Comparison of ENCODE assay signal across 22 mouse cellular contexts in genomic region chr8:13206290-13206689, GRCm38 (mm10). TPM values are rescaled to one million over a fixed set of nuclear protein-coding genes. Genes with fewer than 3 reads are reported as not detected.
DNase-seq lines count a peak whose midpoint lies in the region; ATAC-seq and TF ChIP-seq lines count a peak whose summit lies in the region.
"Had no signal": no experiment of that assay in that cellular context is flagged by ENCODE, and none has a peak within 500 bp of the region (broad histone marks: within the 10 kb centered on the region; RNA-seq: fewer than 3 reads in every experiment).

No protein-coding gene starts in this region.

- 26% methylated on average over 5 of the region's 5 CpGs for WGBS in intestine, embryonic 14.5 days
- WGBS in liver, embryonic 16.5 days (ENCODE audit: insufficient replicate concordance) = 40% methylated on average over 5 of the region's 5 CpGs

- ATAC-seq in intestine, embryonic 14.5 days (replicated peaks; ENCODE audit: low FRiP score, low TSS enrichment, low read depth) = peak; percentile 61
- ATAC-seq in liver, embryonic 16.5 days (ENCODE audit: low read depth) = no peak
- ATAC-seq: forebrain, embryonic 15.5 days had no signal

- peaks cover 90% of the 10 kb centered on the region for H3K4me1 ChIP-seq in E14TG2a.4 (replicated peaks; ENCODE audit: low read depth, low read length)
- H3K4me1 ChIP-seq in intestine, embryonic 14.5 days (replicated peaks; ENCODE audit: control insufficient read depth, insufficient read depth, low read length) = no peaks in the 10 kb centered on the region
- H3K4me1 ChIP-seq in liver, embryonic 16.5 days (ENCODE audit: control insufficient read depth, low read depth, low read length) = peaks cover 70% of the 10 kb centered on the region
- H3K4me1 ChIP-seq: forebrain, embryonic 15.5 days; limb, embryonic 15.5 days had no signal

- no peak overlapping the region for H3K9ac ChIP-seq in intestine, embryonic 14.5 days (ENCODE audit: low read length)
- no peak overlapping the region for H3K9ac ChIP-seq in liver, embryonic 16.5 days (ENCODE audit: low read depth, low read length)
- H3K9ac ChIP-seq: forebrain, embryonic 15.5 days; heart, embryonic 15.5 days; limb, embryonic 15.5 days; midbrain, embryonic 12.5 days had no signal

- no peak for DNase-seq in gastrocnemius, adult 2 months
- DNase-seq in gastrocnemius, postnatal 4 days (ENCODE audit: low spot score in 2 of 2) = no peak
- no peak for DNase-seq in intestine, embryonic 14.5 days (ENCODE audit: low spot score)
- no peak for DNase-seq in left cerebral cortex, adult 2 months (ENCODE audit: extremely low spot score in 1 of 2, low spot score in 2 of 2)
- DNase-seq in embryo, embryonic 10.5 days (ENCODE audit: low spot score) = no peak
- no peak for DNase-seq in lung, postnatal 4 days
- DNase-seq: cerebellum, postnatal 25 days; kidney, postnatal 4 days; lung, postnatal 10 days; right cerebral cortex, postnatal 4 days; thymus, adult 2 months had no signal

- intact Hi-C loops in gastrocnemius, adult 2 months (cut with DNase I) = no loop called here
- intact Hi-C loops in left cerebral cortex, adult 2 months (cut with DNase I) = no loop called here

- no peak overlapping the region for H3K4me3 ChIP-seq in gastrocnemius, adult 2 months
- H3K4me3 ChIP-seq in E14TG2a.4 (replicated peaks; ENCODE audit: low read length) = peak overlapping the region; percentile 21
- H3K4me3 ChIP-seq in intestine, embryonic 14.5 days (ENCODE audit: low read depth, low read length) = no peak overlapping the region
- no peak overlapping the region for H3K4me3 ChIP-seq in liver, embryonic 16.5 days (ENCODE audit: low read depth, low read length)
- H3K4me3 ChIP-seq in left cerebral cortex, adult 2 months = no peak overlapping the region
- H3K4me3 ChIP-seq: embryonic facial prominence, embryonic 10.5 days; forebrain, embryonic 15.5 days; heart, embryonic 15.5 days; hindbrain, embryonic 10.5 days; limb, embryonic 15.5 days; midbrain, embryonic 12.5 days had no signal

- H3K27ac ChIP-seq in gastrocnemius, adult 2 months = peak overlapping the region; percentile 53; the same call in 1 of the 2 replicates
- H3K27ac ChIP-seq in intestine, embryonic 14.5 days (ENCODE audit: low read depth) = no peak overlapping the region
- peak overlapping the region; percentile 73 for H3K27ac ChIP-seq in liver, embryonic 16.5 days (ENCODE audit: low read length)
- no peak overlapping the region for H3K27ac ChIP-seq in left cerebral cortex, adult 2 months
- H3K27ac ChIP-seq: embryonic facial prominence, embryonic 10.5 days; forebrain, embryonic 15.5 days; heart, embryonic 15.5 days; hindbrain, embryonic 10.5 days; limb, embryonic 15.5 days; midbrain, embryonic 12.5 days had no signal

- no peak overlapping the region for H3K4me2 ChIP-seq in intestine, embryonic 14.5 days (ENCODE audit: low read length)
- H3K4me2 ChIP-seq in liver, embryonic 16.5 days (ENCODE audit: low read depth, low read length) = peak overlapping the region; percentile 16; the same call in 1 of the 2 replicates
- H3K4me2 ChIP-seq: forebrain, embryonic 15.5 days; heart, embryonic 15.5 days; limb, embryonic 15.5 days; midbrain, embryonic 12.5 days had no signal

- TF ChIP-seq CTCF in gastrocnemius, adult 2 months (IDR thresholded peaks at IDR 0.05) = no peak
- TF ChIP-seq CTCF in E14TG2a.4 (conservative IDR thresholded peaks at IDR 0.05; ENCODE audit: low read length) = no peak
- TF ChIP-seq CTCF in left cerebral cortex, adult 2 months (IDR thresholded peaks at IDR 0.05) = no peak

- H3K36me3 ChIP-seq in E14TG2a.4 (ENCODE audit: insufficient read depth, low read length) = peaks cover 7% of the 10 kb centered on the region
- no peaks in the 10 kb centered on the region for H3K36me3 ChIP-seq in intestine, embryonic 14.5 days (ENCODE audit: control insufficient read depth, insufficient read depth, low read length)
- no peaks in the 10 kb centered on the region for H3K36me3 ChIP-seq in liver, embryonic 16.5 days (ENCODE audit: control insufficient read depth, insufficient read depth)
- H3K36me3 ChIP-seq: embryonic facial prominence, embryonic 10.5 days; forebrain, embryonic 15.5 days; heart, embryonic 15.5 days; hindbrain, embryonic 10.5 days; limb, embryonic 15.5 days; midbrain, embryonic 12.5 days had no signal

- no peaks in the 10 kb centered on the region for H3K27me3 ChIP-seq in E14TG2a.4 (ENCODE audit: insufficient read depth, low read length)
- peaks cover 13% of the 10 kb centered on the region for H3K27me3 ChIP-seq in intestine, embryonic 14.5 days (replicated peaks; ENCODE audit: control insufficient read depth, insufficient read depth, low read length)
- H3K27me3 ChIP-seq in liver, embryonic 16.5 days (ENCODE audit: control insufficient read depth, insufficient read depth, low read depth, low read length) = no peaks in the 10 kb centered on the region

- H3K9me3 ChIP-seq in E14TG2a.4 (ENCODE audit: low read length) = peaks cover 3% of the 10 kb centered on the region; the same call in 1 of the 2 replicates
- no peaks in the 10 kb centered on the region for H3K9me3 ChIP-seq in intestine, embryonic 14.5 days (ENCODE audit: control insufficient read depth, low read length)
- no peaks in the 10 kb centered on the region for H3K9me3 ChIP-seq in liver, embryonic 16.5 days (replicated peaks; ENCODE audit: control insufficient read depth, low read length)
- H3K9me3 ChIP-seq: embryonic facial prominence, embryonic 10.5 days; forebrain, embryonic 15.5 days; heart, embryonic 15.5 days; hindbrain, embryonic 10.5 days; limb, embryonic 15.5 days; midbrain, embryonic 12.5 days had no signal

RNA-seq across cellular contexts. Expression of gene Grtp1, which starts 5.9 kb away (rescaled TPM):
- 10 to 100 TPM in 1 of 2 experiments, 1 to 10 TPM in 1; 9.7 to 20.6 TPM for total RNA-seq in gastrocnemius, adult 2 months (2021)
- 10 to 100 TPM in 1 of 2 experiments, 1 to 10 TPM in 1; 8.2 to 10.6 TPM for total RNA-seq in gastrocnemius, postnatal 4 days (2021)
- polyA plus RNA-seq in intestine, embryonic 14.5 days (2014; fragmentation: Nextera tagmentation; extraction: Ambion mirVana) = 49.1 and 55.6 TPM in 2 replicates
- 6.8 and 8.8 TPM in 2 replicates for polyA plus RNA-seq in liver, embryonic 16.5 days (2015; fragmentation: Nextera tagmentation; extraction: Ambion mirVana)
- 1 to 10 TPM; 3.1 to 5.0 TPM for total RNA-seq in left cerebral cortex, adult 2 months (2021)
- total RNA-seq: granulocyte monocyte progenitor cell, adult 5-6 weeks had no signal

RNA-seq across cellular contexts. Expression of gene Lamp1, which starts 47.3 kb away (rescaled TPM):
- 100 to 1,000 TPM; 378 to 400 TPM for total RNA-seq in gastrocnemius, adult 2 months (2021)
- total RNA-seq in gastrocnemius, postnatal 4 days (2021) = 100 to 1,000 TPM; 265 to 276 TPM
- polyA plus RNA-seq in intestine, embryonic 14.5 days (2014; fragmentation: Nextera tagmentation; extraction: Ambion mirVana) = 310 and 321 TPM in 2 replicates
- polyA plus RNA-seq in liver, embryonic 16.5 days (2015; fragmentation: Nextera tagmentation; extraction: Ambion mirVana) = 181 and 197 TPM in 2 replicates
- 100 to 1,000 TPM; 251 to 255 TPM for total RNA-seq in left cerebral cortex, adult 2 months (2021)

RNA-seq across cellular contexts. Expression of gene Adprhl1, which starts 47.7 kb away (rescaled TPM):
- total RNA-seq in gastrocnemius, adult 2 months (2021) = 100 to 1,000 TPM in 1 of 2 experiments, 10 to 100 TPM in 1; 44.7 to 101 TPM
- 10 to 100 TPM; 78.0 to 80.2 TPM for total RNA-seq in gastrocnemius, postnatal 4 days (2021)
- polyA plus RNA-seq in intestine, embryonic 14.5 days (2014; fragmentation: Nextera tagmentation; extraction: Ambion mirVana) = 0.17 and 0.27 TPM in 2 replicates
- polyA plus RNA-seq in liver, embryonic 16.5 days (2015; fragmentation: Nextera tagmentation; extraction: Ambion mirVana) = 0.34 and 0.77 TPM in 2 replicates
- total RNA-seq in left cerebral cortex, adult 2 months (2021) = 1 to 10 TPM; 1.4 to 1.7 TPM
- total RNA-seq: CH12.LX; granulocyte monocyte progenitor cell, adult 5-6 weeks had no signal
- polyA plus RNA-seq: forebrain, embryonic 15.5 days; kidney, embryonic 14.5 days had no signal

Comparison
In these comparisons a context has a peak if more than half of its experiments do, and no peak if none do; other contexts are left out.
1. H3K27ac ChIP-seq: peak in gastrocnemius, adult 2 months (single experiment) and liver, embryonic 16.5 days (single experiment); none in intestine, embryonic 14.5 days (single experiment) and left cerebral cortex, adult 2 months (single experiment).
2. RNA of gene Adprhl1, which starts 47.7 kb away (total RNA-seq): 44.7 to 101 TPM in gastrocnemius, adult 2 months and 78.0 to 80.2 TPM in gastrocnemius, postnatal 4 days; 1.4 to 1.7 TPM in left cerebral cortex, adult 2 months; every median in the first group is over 10 times any median in the second.